In genomic region chr14:78119449-78120200, GRCm38 (mm10) we compare ENCODE assay signal across 23 mouse cellular contexts. TPM values are rescaled to one million over a fixed set of nuclear protein-coding genes. Genes with fewer than 3 reads are reported as not detected.
DNase-seq lines count a peak whose midpoint lies in the region; ATAC-seq lines count a peak whose summit lies in the region.
"Had no signal": no experiment of that assay in that cellular context is flagged by ENCODE, and none has a peak within 500 bp of the region (broad histone marks: within the 10 kb centered on the region; RNA-seq: fewer than 3 reads in every experiment).

No protein-coding gene starts in this region.

- peaks cover 14% of the 10 kb centered on the region for H3K4me1 ChIP-seq in heart, embryonic 13.5 days
- peaks cover 3% of the 10 kb centered on the region; the same call in 1 of the 2 replicates for H3K4me1 ChIP-seq in heart, embryonic 11.5 days (ENCODE audit: control insufficient read depth, insufficient read depth, low read length)
- H3K4me1 ChIP-seq: stomach, embryonic 15.5 days had no signal

- no peak overlapping the region for H3K9ac ChIP-seq in heart, embryonic 13.5 days
- H3K9ac ChIP-seq in heart, embryonic 11.5 days (ENCODE audit: low read depth, low read length) = no peak overlapping the region
- H3K9ac ChIP-seq: liver, embryonic 14.5 days; neural tube, embryonic 12.5 days; stomach, embryonic 15.5 days had no signal

- 0 out of 2 replicates have a peak overlapping the region, but pooled peaks have one; percentile 14 for H3K27ac ChIP-seq in heart, embryonic 13.5 days (replicated peaks)
- no peak overlapping the region for H3K27ac ChIP-seq in heart, embryonic 11.5 days (ENCODE audit: low read depth, low read length)
- H3K27ac ChIP-seq: liver, embryonic 14.5 days; neural tube, embryonic 12.5 days; stomach, embryonic 15.5 days had no signal

- no peaks in the 10 kb centered on the region for H3K36me3 ChIP-seq in heart, embryonic 13.5 days
- no peaks in the 10 kb centered on the region for H3K36me3 ChIP-seq in heart, embryonic 11.5 days (ENCODE audit: control insufficient read depth, insufficient read depth, low read length)
- H3K36me3 ChIP-seq: neural tube, embryonic 12.5 days; stomach, embryonic 15.5 days had no signal

- H3K4me3 ChIP-seq in heart, embryonic 13.5 days = no peak overlapping the region
- H3K4me3 ChIP-seq in heart, embryonic 11.5 days (ENCODE audit: low read depth, low read length) = no peak overlapping the region
- H3K4me3 ChIP-seq: erythroblast, embryonic 14.5 days; neural tube, embryonic 12.5 days; stomach, embryonic 15.5 days had no signal

- no peak overlapping the region for H3K4me2 ChIP-seq in heart, embryonic 13.5 days
- no peak overlapping the region for H3K4me2 ChIP-seq in heart, embryonic 11.5 days
- H3K4me2 ChIP-seq: neural tube, embryonic 12.5 days; stomach, embryonic 15.5 days had no signal

- no peak for ATAC-seq in heart, embryonic 13.5 days (ENCODE audit: extremely low read depth, insufficient number of reproducible peaks, low FRiP score, low TSS enrichment)
- no peak for ATAC-seq in heart, embryonic 11.5 days (replicated peaks; ENCODE audit: insufficient number of reproducible peaks, low FRiP score, low TSS enrichment)
- ATAC-seq: CD4-positive, CD25-positive, alpha-beta regulatory T cell, adult 4 months; inflammation-experienced regulatory T-cells, adult 6 months; lung, postnatal 0 days; midbrain, embryonic 16.5 days had no signal

- intact Hi-C loops in left cerebral cortex, postnatal 25 days (cut with DNase I) = no loop called here

- 51% methylated on average over 10 of the region's 10 CpGs for WGBS in heart, embryonic 13.5 days
- 54% methylated on average over 10 of the region's 10 CpGs for WGBS in heart, embryonic 11.5 days (ENCODE audit: insufficient replicate concordance)

- H3K27me3 ChIP-seq in heart, embryonic 13.5 days (replicated peaks) = no peaks in the 10 kb centered on the region
- no peaks in the 10 kb centered on the region for H3K27me3 ChIP-seq in heart, embryonic 11.5 days (ENCODE audit: control insufficient read depth, insufficient read depth, low read length)
- H3K27me3 ChIP-seq: neural tube, embryonic 12.5 days; stomach, embryonic 15.5 days had no signal

- peaks cover 5% of the 10 kb centered on the region; the same call in 1 of the 2 replicates for H3K9me3 ChIP-seq in heart, embryonic 13.5 days
- H3K9me3 ChIP-seq in heart, embryonic 11.5 days (replicated peaks; ENCODE audit: control insufficient read depth, low read length) = no peaks in the 10 kb centered on the region
- H3K9me3 ChIP-seq: neural tube, embryonic 12.5 days; stomach, embryonic 15.5 days had no signal

- DNase-seq in left cerebral cortex, postnatal 25 days (ENCODE audit: low spot score in 2 of 2) = peak; percentile 8 to 9
- no peak for DNase-seq in left cerebral cortex, adult 11 months (ENCODE audit: low spot score)
- DNase-seq in ZHBTc4 (ENCODE audit: low read depth, low spot score) = peak; percentile 5
- DNase-seq in adrenal gland, postnatal 25 days = peak; percentile 43
- no peak for DNase-seq in cerebellum, adult 9-10 months
- DNase-seq in urinary bladder, adult 18-20 months (ENCODE audit: low spot score in 2 of 2) = no peak
- DNase-seq: cerebellum, postnatal 14 days; kidney, postnatal 10 days; spleen, adult 18-20 months; thymus, postnatal 25 days had no signal

RNA-seq across cellular contexts. Expression of gene Fam216b, which starts 30.8 kb away (rescaled TPM):
- polyA plus RNA-seq in heart, embryonic 13.5 days (2015; fragmentation: Nextera tagmentation; extraction: Ambion mirVana) = not detected in 2 replicates
- polyA plus RNA-seq in heart, embryonic 11.5 days (2014; fragmentation: Nextera tagmentation; extraction: Ambion mirVana) = not detected in 2 replicates
- under 1 TPM; 0.16 to 0.43 TPM for total RNA-seq in left cerebral cortex, postnatal 25 days (2021)
- total RNA-seq in adrenal gland, postnatal 25 days (2021) = not detected in 2 replicates
- total RNA-seq: granulocyte monocyte progenitor cell, adult 5-6 weeks; hematopoietic stem cell, adult 5-6 weeks had no signal
- polyA plus RNA-seq: CD4-positive, CD25-positive, alpha-beta regulatory T cell, adult 4 months; erythroblast, embryonic 14.5 days; inflammation-experienced regulatory T-cells, adult 6 months; limb, embryonic 11.5 days; liver, embryonic 14.5 days; neural tube, embryonic 12.5 days; stomach, embryonic 15.5 days had no signal

Comparison
In these comparisons a context has a peak if more than half of its experiments do, and no peak if none do; other contexts are left out.
1. DNase-seq: peak in left cerebral cortex, postnatal 25 days (2 of 2), ZHBTc4 (single experiment) and adrenal gland, postnatal 25 days (single experiment); none in left cerebral cortex, adult 11 months (single experiment), cerebellum, adult 9-10 months (single experiment) and urinary bladder, adult 18-20 months (0 of 2).